Mouse (Mus musculus): ENCODE results near the gene Anks1b. TPM values are rescaled to one million over a fixed set of nuclear protein-coding genes. Genes with fewer than 3 reads are reported as not detected.

The Anks1b gene
- polyA plus RNA-seq, 1 experiment = 1.9 TPM

GRCm38 (mm10) chr10:89946636-89947349 lies 73.5 kb downstream of the Anks1b start:
- TF ChIP-seq POLR2A (IDR thresholded peaks at IDR 0.05; ENCODE audit: control insufficient read depth, low read depth, low read length) = no peak
- TF ChIP-seq CTCF (IDR thresholded peaks at IDR 0.05; ENCODE audit: control insufficient read depth, insufficient read depth, insufficient replicate concordance, low read depth, low read length) = no peak
- Histone ChIP-seq H3K27me3 (ENCODE audit: control insufficient read depth, insufficient read depth, low read length) (no peaks in the 10 kb centered on the region), H3K36me3 (ENCODE audit: control insufficient read depth, insufficient read depth, low read length) (no peaks in the 10 kb centered on the region), H3K4me1 (ENCODE audit: control insufficient read depth, insufficient read depth, low read length) (no peaks in the 10 kb centered on the region), H3K4me3 (ENCODE audit: control insufficient read depth, low read depth, low read length) (no peak overlapping the region), H3K27ac (ENCODE audit: control insufficient read depth, insufficient read depth, low read depth, low read length) (no peak overlapping the region)

GRCm38 (mm10) chr10:89974361-89974760 lies 101.1 kb downstream of the Anks1b start:
- H3K4me1 ChIP-seq (ENCODE audit: control insufficient read depth, insufficient read depth, low read length) = no peaks in the 10 kb centered on the region
- H3K27ac ChIP-seq (ENCODE audit: control insufficient read depth, insufficient read depth, low read depth, low read length) = no peak overlapping the region
- no peaks in the 10 kb centered on the region for H3K36me3 ChIP-seq (ENCODE audit: control insufficient read depth, insufficient read depth, low read length)
- H3K4me3 ChIP-seq (ENCODE audit: control insufficient read depth, low read depth, low read length) = no peak overlapping the region
- TF ChIP-seq CTCF (IDR thresholded peaks at IDR 0.05; ENCODE audit: control insufficient read depth, insufficient read depth, insufficient replicate concordance, low read depth, low read length) (no peak), POLR2A (IDR thresholded peaks at IDR 0.05; ENCODE audit: control insufficient read depth, low read depth, low read length) (no peak)
- no peaks in the 10 kb centered on the region for H3K27me3 ChIP-seq (ENCODE audit: control insufficient read depth, insufficient read depth, low read length)

- TF ChIP-seq POLR2A (IDR thresholded peaks at IDR 0.05; ENCODE audit: control insufficient read depth, low read depth, low read length) = no peak
- TF ChIP-seq CTCF (IDR thresholded peaks at IDR 0.05; ENCODE audit: control insufficient read depth, insufficient read depth, insufficient replicate concordance, low read depth, low read length) = no peak
- no peaks in the 10 kb centered on the region for H3K36me3 ChIP-seq (ENCODE audit: control insufficient read depth, insufficient read depth, low read length)
- H3K4me3 ChIP-seq (ENCODE audit: control insufficient read depth, low read depth, low read length) = no peak overlapping the region
- H3K4me1 ChIP-seq (ENCODE audit: control insufficient read depth, insufficient read depth, low read length) = no peaks in the 10 kb centered on the region
- no peaks in the 10 kb centered on the region for H3K27me3 ChIP-seq (ENCODE audit: control insufficient read depth, insufficient read depth, low read length)
- no peak overlapping the region for H3K27ac ChIP-seq (ENCODE audit: control insufficient read depth, insufficient read depth, low read depth, low read length)
Measured at GRCm38 (mm10) chr10:89975431-89975841, 102.1 kb downstream of the Anks1b start.

- no peaks in the 10 kb centered on the region for H3K4me1 ChIP-seq (ENCODE audit: control insufficient read depth, insufficient read depth, low read length)
- TF ChIP-seq CTCF (IDR thresholded peaks at IDR 0.05; ENCODE audit: control insufficient read depth, insufficient read depth, insufficient replicate concordance, low read depth, low read length) (no peak), POLR2A (IDR thresholded peaks at IDR 0.05; ENCODE audit: control insufficient read depth, low read depth, low read length) (no peak)
Measured at GRCm38 (mm10) chr10:89976577-89976976, 103.3 kb downstream of the Anks1b start.

GRCm38 (mm10) chr10:89994171-89994570 lies 120.9 kb downstream of the Anks1b start:
- no peak overlapping the region for H3K4me3 ChIP-seq (ENCODE audit: control insufficient read depth, low read depth, low read length)
- H3K4me1 ChIP-seq (ENCODE audit: control insufficient read depth, insufficient read depth, low read length) = no peaks in the 10 kb centered on the region
- H3K36me3 ChIP-seq (ENCODE audit: control insufficient read depth, insufficient read depth, low read length) = no peaks in the 10 kb centered on the region
- no peaks in the 10 kb centered on the region for H3K27me3 ChIP-seq (ENCODE audit: control insufficient read depth, insufficient read depth, low read length)
- no peak overlapping the region for H3K27ac ChIP-seq (ENCODE audit: control insufficient read depth, insufficient read depth, low read depth, low read length)
- no peak for TF ChIP-seq CTCF (IDR thresholded peaks at IDR 0.05; ENCODE audit: control insufficient read depth, insufficient read depth, insufficient replicate concordance, low read depth, low read length)
- no peak for TF ChIP-seq POLR2A (IDR thresholded peaks at IDR 0.05; ENCODE audit: control insufficient read depth, low read depth, low read length)

More at GRCm38 (mm10) chr10:89976577-89976976, 103.3 kb downstream of the Anks1b start:
- H3K4me3 ChIP-seq (ENCODE audit: control insufficient read depth, low read depth, low read length) = no peak overlapping the region
- no peaks in the 10 kb centered on the region for H3K36me3 ChIP-seq (ENCODE audit: control insufficient read depth, insufficient read depth, low read length)
- no peaks in the 10 kb centered on the region for H3K27me3 ChIP-seq (ENCODE audit: control insufficient read depth, insufficient read depth, low read length)
- H3K27ac ChIP-seq (ENCODE audit: control insufficient read depth, insufficient read depth, low read depth, low read length) = no peak overlapping the region

- no peak overlapping the region for H3K4me3 ChIP-seq (ENCODE audit: control insufficient read depth, low read depth, low read length)
- H3K4me1 ChIP-seq (ENCODE audit: control insufficient read depth, insufficient read depth, low read length) = no peaks in the 10 kb centered on the region
- TF ChIP-seq CTCF (IDR thresholded peaks at IDR 0.05; ENCODE audit: control insufficient read depth, insufficient read depth, insufficient replicate concordance, low read depth, low read length) = no peak
- TF ChIP-seq POLR2A (IDR thresholded peaks at IDR 0.05; ENCODE audit: control insufficient read depth, low read depth, low read length) = no peak
- H3K27me3 ChIP-seq (ENCODE audit: control insufficient read depth, insufficient read depth, low read length) = no peaks in the 10 kb centered on the region
- H3K27ac ChIP-seq (ENCODE audit: control insufficient read depth, insufficient read depth, low read depth, low read length) = no peak overlapping the region
- no peaks in the 10 kb centered on the region for H3K36me3 ChIP-seq (ENCODE audit: control insufficient read depth, insufficient read depth, low read length)
Measured at GRCm38 (mm10) chr10:89995621-89996428, 122.5 kb downstream of the Anks1b start.

GRCm38 (mm10) chr10:90003980-90004729 lies 130.8 kb downstream of the Anks1b start:
- no peak overlapping the region for H3K27ac ChIP-seq (ENCODE audit: control insufficient read depth, insufficient read depth, low read depth, low read length)
- no peaks in the 10 kb centered on the region for H3K36me3 ChIP-seq (ENCODE audit: control insufficient read depth, insufficient read depth, low read length)
- no peaks in the 10 kb centered on the region for H3K4me1 ChIP-seq (ENCODE audit: control insufficient read depth, insufficient read depth, low read length)
- H3K4me3 ChIP-seq (ENCODE audit: control insufficient read depth, low read depth, low read length) = no peak overlapping the region
- TF ChIP-seq CTCF (IDR thresholded peaks at IDR 0.05; ENCODE audit: control insufficient read depth, insufficient read depth, insufficient replicate concordance, low read depth, low read length) (no peak), POLR2A (IDR thresholded peaks at IDR 0.05; ENCODE audit: control insufficient read depth, low read depth, low read length) (no peak)
- no peaks in the 10 kb centered on the region for H3K27me3 ChIP-seq (ENCODE audit: control insufficient read depth, insufficient read depth, low read length)

All from testis, adult 2 months (tissue).